Mouse (Mus musculus) limb, embryonic 15.5 days (tissue): ENCODE measurements around the gene Rnf215. TPM values are rescaled to one million over a fixed set of nuclear protein-coding genes. Genes with fewer than 3 reads are reported as not detected.

Experiments used
- ATAC-seq: fragments of 200-750 bp; cut with Nextera tagmentation; 2 replicates; pipeline ENCODE4 v1.8.0; 2017; ENCODE audit warnings: low read depth, moderate TSS enrichment; ENCODE audit not compliant: insufficient number of reproducible peaks, low FRiP score, low TSS enrichment
- H3K27ac ChIP-seq: fragments of 300-500 bp; sonication (generic); 2 replicates; pipeline ENCODE4 v1.5.1; 2015; ENCODE audit warnings: moderate library complexity, mild to moderate bottlenecking, inconsistent platforms
- H3K27me3 ChIP-seq: fragments of 300-500 bp; sonication (generic); 2 replicates; pipeline ENCODE4 v1.6.1; 2015; ENCODE audit warnings: inconsistent platforms
- H3K36me3 ChIP-seq: fragments of 300-500 bp; sonication (generic); 2 replicates; pipeline ENCODE4 v1.6.1; 2015; ENCODE audit warnings: inconsistent platforms
- H3K4me1 ChIP-seq: fragments of 300-500 bp; sonication (generic); 2 replicates; pipeline ENCODE4 v1.6.1; 2015; ENCODE audit warnings: inconsistent platforms
- H3K4me2 ChIP-seq: fragments of 300-500 bp; sonication (generic); 2 replicates; pipeline ENCODE4 v1.6.1; 2015; ENCODE audit warnings: mild to moderate bottlenecking, inconsistent platforms
- H3K4me3 ChIP-seq: fragments of 300-500 bp; sonication (generic); 2 replicates; pipeline ENCODE4 v1.5.1; 2015; ENCODE audit warnings: mild to moderate bottlenecking, inconsistent platforms
- H3K9ac ChIP-seq: fragments of 300-500 bp; sonication (generic); 2 replicates; pipeline ENCODE4 v1.6.1; 2015; ENCODE audit warnings: inconsistent platforms
- H3K9me3 ChIP-seq: fragments of 300-500 bp; sonication (generic); 2 replicates; pipeline ENCODE4 v1.6.1; 2016; ENCODE audit warnings: inconsistent platforms
- WGBS: fragments of 180-500 bp; shearing (Covaris S2); methylation state at CpG from one replicate; pipeline ENCODE4 v1.1.7; 2015; 5-methylcytosine and 5-hydroxymethylcytosine counted together
- polyA plus RNA-seq: library from polyadenylated mRNA; unstranded; fragments of >200 nt; fragmentation: Nextera tagmentation; extraction: Ambion mirVana; gene quantifications from 2 replicates; pipeline ENCODE4 v1.2.1, GENCODE M21; 2015

The Rnf215 gene
- 30.8 and 35.5 TPM in 2 replicates for polyA plus RNA-seq

DNA sequence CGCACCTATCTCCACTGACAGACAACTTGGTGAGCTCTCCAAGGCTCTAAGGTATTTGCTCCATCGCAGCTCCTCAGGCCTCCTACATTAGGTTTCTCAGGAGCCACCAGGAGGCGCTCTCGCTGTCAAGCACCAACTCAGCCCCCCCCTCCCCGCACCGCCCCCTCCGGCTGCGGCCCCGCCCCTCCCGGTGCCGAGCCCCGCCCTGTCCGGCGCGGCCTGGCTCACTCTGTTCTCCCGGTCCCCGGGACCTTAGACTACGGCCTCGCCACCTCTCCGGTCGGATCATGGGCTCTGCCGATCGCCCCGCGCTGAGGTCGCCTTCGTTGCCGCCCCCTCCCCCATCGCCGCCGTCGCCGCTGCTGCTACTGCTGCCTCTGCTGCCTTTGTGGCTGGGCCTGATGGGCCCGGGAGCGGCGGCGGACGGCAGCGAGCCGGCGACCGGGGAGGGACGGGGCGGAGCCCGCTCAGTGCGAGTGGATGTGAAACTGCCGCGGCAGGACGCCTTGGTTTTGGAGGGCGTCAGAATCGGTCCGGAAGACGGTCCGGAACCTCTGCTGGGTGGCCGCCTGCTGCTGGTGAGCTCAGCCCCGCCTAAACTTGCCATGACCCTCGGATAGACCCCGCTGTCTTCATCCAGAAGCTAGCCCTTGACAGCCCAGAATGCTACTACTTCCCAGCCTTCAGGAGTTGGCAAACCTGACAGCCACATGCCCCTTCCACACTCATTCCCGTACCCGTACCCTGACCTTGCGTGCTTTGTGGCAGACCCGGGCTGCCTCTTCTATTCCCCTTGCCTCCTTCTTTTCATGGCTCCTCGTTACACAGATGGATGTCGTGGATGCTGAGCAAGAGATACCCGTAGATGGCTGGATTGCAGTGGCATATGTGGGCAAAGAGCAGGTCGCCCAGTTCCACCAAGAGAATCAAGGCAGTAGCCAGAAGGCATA is at the start of gene Rnf215:
Rnf215 (plus strand) TSS at position 217 of the 950 bp plus-strand sequence.
- peak within 1 kb of the TSS; percentile 74 for H3K4me2 ChIP-seq
- peaks cover 20% of the 10 kb centered on the region for H3K4me1 ChIP-seq
- H3K36me3 ChIP-seq, result peaks cover 34% of the 10 kb centered on the region
- peak within 1 kb of the TSS; percentile 90 for H3K4me3 ChIP-seq
- no peaks in the 10 kb centered on the region for H3K27me3 ChIP-seq
- peak within 1 kb of the TSS; percentile 82 for H3K27ac ChIP-seq
- 1% methylated on average over 63 of the region's 66 CpGs for WGBS
- H3K9me3 ChIP-seq, result no peaks in the 10 kb centered on the region
- peak within 1 kb of the TSS; percentile 99 for H3K9ac ChIP-seq
- ATAC-seq, result peak; percentile 82

DNA sequence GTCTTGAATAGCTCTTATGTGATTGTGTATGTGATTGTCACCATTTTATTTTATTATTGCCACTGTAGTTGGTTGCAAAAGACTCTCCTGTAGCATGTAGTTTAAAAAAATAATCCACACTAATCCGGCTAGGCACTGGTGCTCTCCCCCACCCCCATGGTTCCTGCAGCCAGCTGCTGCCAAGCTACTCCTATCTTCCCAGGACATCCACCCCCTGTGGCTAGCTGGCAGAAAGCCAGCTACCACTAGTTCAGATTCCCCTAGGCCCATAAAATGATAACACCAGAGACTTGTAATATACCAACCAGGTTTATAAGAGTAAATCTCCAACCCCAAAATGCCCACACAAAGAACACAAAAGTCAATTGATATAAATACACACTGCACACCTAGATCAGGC is 48.8 kb upstream of the Rnf215 start:
- Histone ChIP-seq H3K9me3 (no peaks in the 10 kb centered on the region), H3K4me2 (no peak overlapping the region), H3K4me3 (no peak overlapping the region), H3K27ac (no peak overlapping the region), H3K27me3 (no peaks in the 10 kb centered on the region), H3K4me1 (no peaks in the 10 kb centered on the region), H3K9ac (no peak overlapping the region), H3K36me3 (peaks cover 3% of the 10 kb centered on the region; the same call in 1 of the 2 replicates)
- ATAC-seq, result no peak
- 49% methylated on average over 1 of the region's 1 CpGs for WGBS

DNA sequence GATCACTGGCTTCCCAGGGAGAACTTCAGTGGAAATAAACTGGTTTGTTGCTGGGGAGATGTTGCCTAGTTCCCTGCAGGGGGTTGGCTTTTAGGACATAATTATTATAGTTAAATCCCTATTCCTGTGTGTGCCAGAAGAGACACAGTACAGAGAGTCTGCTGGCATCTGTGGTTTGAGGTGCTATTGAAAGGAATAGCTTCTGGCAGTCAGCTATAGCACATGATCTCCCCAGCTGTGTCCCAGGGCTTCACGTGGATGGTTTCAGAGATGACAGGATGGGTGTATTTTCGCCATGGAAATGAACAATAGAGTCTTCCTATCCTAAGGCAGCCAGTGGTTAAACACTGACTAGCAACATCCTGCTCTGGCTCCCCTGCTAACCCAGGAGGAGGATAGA is 47.7 kb upstream of the Rnf215 start:
- H3K4me1 ChIP-seq, result no peaks in the 10 kb centered on the region
- no peak overlapping the region for H3K4me2 ChIP-seq
- peaks cover 3% of the 10 kb centered on the region; the same call in 1 of the 2 replicates for H3K36me3 ChIP-seq
- ATAC-seq, result no peak
- no peaks in the 10 kb centered on the region for H3K9me3 ChIP-seq
- no peak overlapping the region for H3K9ac ChIP-seq
- no peaks in the 10 kb centered on the region for H3K27me3 ChIP-seq
- no peak overlapping the region for H3K27ac ChIP-seq
- no peak overlapping the region for H3K4me3 ChIP-seq
- WGBS, result 57% methylated on average over 2 of the region's 2 CpGs

GRCm38 (mm10) chr11:4093459-4094377 is 41.3 kb upstream of the Rnf215 start:
- no peak overlapping the region for H3K9ac ChIP-seq
- H3K4me2 ChIP-seq, result no peak overlapping the region
- peaks cover 3% of the 10 kb centered on the region; the same call in 1 of the 2 replicates for H3K36me3 ChIP-seq
- H3K4me3 ChIP-seq, result no peak overlapping the region
- ATAC-seq, result no peak
- no peak overlapping the region for H3K27ac ChIP-seq
- 84% methylated on average over 18 of the region's 18 CpGs for WGBS
- H3K4me1 ChIP-seq, result peaks cover 27% of the 10 kb centered on the region
- no peaks in the 10 kb centered on the region for H3K27me3 ChIP-seq
- no peaks in the 10 kb centered on the region for H3K9me3 ChIP-seq

- no peaks in the 10 kb centered on the region for H3K9me3 ChIP-seq
- no peaks in the 10 kb centered on the region for H3K27me3 ChIP-seq
- peak overlapping the region; percentile 58 for H3K4me3 ChIP-seq
- ATAC-seq, result no peak
- peak overlapping the region; percentile 85 for H3K4me2 ChIP-seq
- peaks cover 27% of the 10 kb centered on the region for H3K4me1 ChIP-seq
- H3K36me3 ChIP-seq, result peaks cover 3% of the 10 kb centered on the region; the same call in 1 of the 2 replicates
- WGBS, result 8% methylated on average over 24 of the region's 24 CpGs
- peak overlapping the region; percentile 91 for H3K27ac ChIP-seq
- peak overlapping the region; percentile 37 for H3K9ac ChIP-seq
These were observed 40.4 kb upstream of the Rnf215 start for GRCm38 (mm10) chr11:4094378-4095170.

DNA sequence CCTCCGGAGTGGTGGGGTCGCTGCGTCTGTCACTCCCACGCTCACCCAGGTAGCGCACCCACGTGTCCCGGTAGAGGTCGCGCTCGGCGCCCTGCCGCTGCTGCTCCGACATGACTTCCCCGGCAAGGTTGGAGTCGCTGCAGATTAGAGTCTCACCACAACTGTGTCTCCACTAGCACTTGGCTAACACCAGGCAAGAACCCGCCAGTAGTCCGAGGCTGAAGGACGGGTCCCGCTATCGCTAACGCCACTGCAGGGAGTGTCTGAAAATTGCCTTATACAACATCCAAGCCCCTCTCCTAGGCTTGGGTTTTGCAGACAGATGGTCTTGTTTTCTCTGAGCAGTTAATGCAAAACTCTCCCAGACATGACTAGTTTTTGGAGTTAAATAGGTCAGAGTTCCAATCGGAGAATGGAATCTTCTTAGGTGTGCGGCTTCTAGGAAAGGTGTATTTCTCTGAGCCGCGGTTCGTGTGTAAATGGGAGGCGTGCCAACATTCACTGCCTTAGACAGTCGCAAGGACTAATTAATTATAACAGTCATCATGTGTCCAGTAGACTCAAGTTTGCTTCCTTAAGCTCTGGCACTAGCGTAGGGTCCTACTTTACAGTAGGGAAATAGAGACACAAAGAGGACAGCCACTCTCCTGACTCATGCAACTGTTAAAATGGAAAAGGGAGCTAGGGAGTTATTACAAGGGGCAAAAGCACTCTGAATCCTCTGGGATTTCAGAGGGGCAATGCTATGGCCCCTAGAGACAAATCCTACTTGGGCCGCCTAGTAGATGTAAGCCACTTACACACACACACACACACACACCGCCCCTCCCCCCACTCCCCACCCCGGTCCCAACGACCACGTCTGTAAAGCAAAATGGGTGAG is 39.6 kb upstream of the Rnf215 start, which contains the start of gene Mtfp1:
Mtfp1 (minus strand) TSS at position 275 of the 883 bp plus-strand sequence.
- H3K27ac ChIP-seq, result peak within 1 kb of the TSS; percentile 91
- peaks cover 27% of the 10 kb centered on the region for H3K4me1 ChIP-seq
- H3K4me2 ChIP-seq, result peak within 1 kb of the TSS; percentile 85
- no peak for ATAC-seq
- H3K9ac ChIP-seq, result peak within 1 kb of the TSS; percentile 37
- peaks cover 3% of the 10 kb centered on the region; the same call in 1 of the 2 replicates for H3K36me3 ChIP-seq
- no peaks in the 10 kb centered on the region for H3K27me3 ChIP-seq
- 7% methylated on average over 31 of the region's 34 CpGs for WGBS
- H3K9me3 ChIP-seq, result no peaks in the 10 kb centered on the region
- peak within 1 kb of the TSS; percentile 58 for H3K4me3 ChIP-seq

DNA sequence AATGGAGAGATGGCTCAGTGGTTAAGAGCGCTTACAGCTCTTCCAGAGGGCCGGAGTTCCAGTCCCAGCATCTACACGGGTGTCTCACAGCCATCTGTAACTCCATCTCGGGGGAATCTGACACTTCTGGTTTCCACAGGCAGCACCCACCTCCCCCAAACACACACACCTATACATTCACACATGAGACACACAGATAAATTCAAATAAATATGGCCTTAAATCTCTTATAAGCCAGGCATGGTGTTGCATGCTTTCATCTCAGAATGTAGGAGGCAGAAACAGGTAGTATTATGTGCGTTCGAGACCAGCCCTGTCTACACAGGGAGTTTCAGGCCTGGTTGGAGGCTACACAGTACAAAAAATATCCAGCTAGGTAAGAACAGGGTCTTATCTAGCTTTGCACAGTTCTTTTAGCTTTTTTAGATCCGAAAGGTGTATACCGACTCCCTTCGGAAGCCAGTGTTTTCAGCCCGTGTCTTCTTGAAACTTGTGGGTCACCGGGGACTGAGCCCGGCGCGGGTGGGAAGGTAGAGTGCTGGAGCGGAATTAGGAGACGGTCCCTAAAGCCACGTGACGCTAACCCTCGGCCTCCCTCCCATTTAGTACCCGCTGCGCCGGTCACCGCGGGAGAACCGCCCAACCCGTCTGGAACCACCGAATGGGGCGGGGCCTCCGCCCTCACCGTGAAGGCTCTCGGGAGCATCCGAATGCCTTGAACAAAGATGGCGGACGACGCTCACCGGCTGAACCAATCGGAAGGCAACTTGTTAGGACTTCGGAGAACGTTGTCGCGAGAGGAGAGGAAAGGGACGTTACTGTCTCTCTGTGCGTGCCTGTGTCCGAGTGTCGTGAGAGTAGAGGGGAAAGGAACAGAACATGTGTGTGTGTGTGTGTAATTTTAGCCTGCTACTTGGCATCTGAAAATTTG is 38.7 kb upstream of the Rnf215 start:
- WGBS, result 2% methylated on average over 45 of the region's 45 CpGs
- Histone ChIP-seq H3K9me3 (no peaks in the 10 kb centered on the region), H3K27me3 (no peaks in the 10 kb centered on the region), H3K27ac (peak overlapping the region; percentile 91), H3K9ac (peak overlapping the region; percentile 64), H3K4me1 (peaks cover 27% of the 10 kb centered on the region), H3K4me3 (peak overlapping the region; percentile 58), H3K36me3 (no peaks in the 10 kb centered on the region), H3K4me2 (peak overlapping the region; percentile 85)
- ATAC-seq, result peak; percentile 93

DNA sequence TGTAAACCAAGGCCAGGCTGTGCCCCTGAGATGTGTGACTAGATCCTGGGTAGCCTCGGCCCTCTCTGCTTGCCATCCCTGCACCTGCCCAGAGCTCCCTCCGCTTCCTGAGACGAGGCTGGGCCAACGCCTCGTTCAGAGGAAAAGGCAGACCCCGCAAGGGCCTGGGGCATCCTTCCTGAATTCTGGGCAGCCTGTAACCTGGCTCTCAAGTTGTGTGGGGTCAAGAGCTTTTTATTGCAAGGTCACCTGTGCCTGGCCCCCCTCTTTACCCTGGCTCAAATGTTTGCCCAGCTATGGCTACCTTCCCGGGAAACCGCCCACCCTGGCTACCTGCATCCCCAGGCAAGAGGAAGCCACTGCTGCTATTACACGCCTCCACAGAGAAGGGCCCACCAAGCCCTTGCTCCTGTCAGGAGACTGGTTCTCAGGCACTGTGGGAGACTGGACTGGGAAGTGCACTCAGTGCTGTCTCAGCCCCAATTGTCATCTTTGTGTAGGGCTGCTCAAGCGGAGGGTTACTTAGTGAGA is 37.8 kb upstream of the Rnf215 start:
- H3K27ac ChIP-seq, result peak overlapping the region; percentile 91
- H3K9ac ChIP-seq, result peak overlapping the region; percentile 64
- H3K36me3 ChIP-seq, result no peaks in the 10 kb centered on the region
- no peaks in the 10 kb centered on the region for H3K9me3 ChIP-seq
- H3K4me1 ChIP-seq, result peaks cover 27% of the 10 kb centered on the region
- peak overlapping the region; percentile 58 for H3K4me3 ChIP-seq
- 31% methylated on average over 10 of the region's 10 CpGs for WGBS
- no peak for ATAC-seq
- H3K27me3 ChIP-seq, result no peaks in the 10 kb centered on the region
- peak overlapping the region; percentile 85 for H3K4me2 ChIP-seq

- H3K9me3 ChIP-seq, result no peaks in the 10 kb centered on the region
- no peaks in the 10 kb centered on the region for H3K36me3 ChIP-seq
- 56% methylated on average over 8 of the region's 8 CpGs for WGBS
- H3K27ac ChIP-seq, result no peak overlapping the region
- no peak overlapping the region for H3K4me2 ChIP-seq
- no peak overlapping the region for H3K9ac ChIP-seq
- no peak overlapping the region for H3K4me3 ChIP-seq
- no peak for ATAC-seq
- H3K4me1 ChIP-seq, result peaks cover 27% of the 10 kb centered on the region
- no peaks in the 10 kb centered on the region for H3K27me3 ChIP-seq
These were observed 36.9 kb upstream of the Rnf215 start for GRCm38 (mm10) chr11:4098120-4098519.
